Comparison of ENCODE assay signal across 11 mouse cellular contexts in the genomic region with DNA sequence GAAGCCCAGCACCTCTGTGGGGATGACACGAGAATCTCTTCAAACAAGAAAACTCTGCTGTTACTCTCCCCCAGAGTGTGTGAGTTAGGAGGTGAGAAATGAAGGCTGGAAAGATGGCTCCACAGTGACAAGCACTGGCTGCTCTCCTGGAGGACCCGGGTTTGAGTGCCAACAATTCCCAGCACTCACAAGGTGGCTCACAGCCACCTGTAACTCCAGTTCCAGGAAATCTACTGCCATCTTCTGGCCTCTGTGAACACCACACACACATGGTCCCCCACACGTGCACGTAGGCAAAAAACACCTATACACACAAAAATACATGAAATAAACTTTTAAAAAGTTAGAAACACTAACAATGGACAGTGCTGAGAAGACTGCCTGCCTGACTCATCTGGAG. TPM values are rescaled to one million over a fixed set of nuclear protein-coding genes. Genes with fewer than 3 reads are reported as not detected.
DNase-seq lines count a peak whose midpoint lies in the region; ATAC-seq lines count a peak whose summit lies in the region.
"Had no signal": no experiment of that assay in that cellular context is flagged by ENCODE, and none has a peak within 500 bp of the region (broad histone marks: within the 10 kb centered on the region; RNA-seq: fewer than 3 reads in every experiment).

No protein-coding gene starts in this region.

- H3K27me3 ChIP-seq in kidney, embryonic 15.5 days, result no peaks in the 10 kb centered on the region
- no peaks in the 10 kb centered on the region for H3K27me3 ChIP-seq in liver, embryonic 13.5 days
- no peaks in the 10 kb centered on the region for H3K27me3 ChIP-seq in intestine, embryonic 15.5 days (replicated peaks)

- H3K4me3 ChIP-seq in kidney, embryonic 15.5 days (replicated peaks), result no peak overlapping the region
- H3K4me3 ChIP-seq in liver, embryonic 13.5 days (replicated peaks), result no peak overlapping the region
- H3K4me3 ChIP-seq in intestine, embryonic 15.5 days (replicated peaks), result no peak overlapping the region
- H3K4me3 ChIP-seq: hindbrain, embryonic 12.5 days had no signal

- H3K9ac ChIP-seq in kidney, embryonic 15.5 days, result no peak overlapping the region
- H3K9ac ChIP-seq in liver, embryonic 13.5 days, result no peak overlapping the region; the same call in 1 of the 2 replicates
- H3K9ac ChIP-seq in intestine, embryonic 15.5 days, result no peak overlapping the region
- H3K9ac ChIP-seq: hindbrain, embryonic 12.5 days had no signal

- no peak overlapping the region for H3K4me2 ChIP-seq in kidney, embryonic 15.5 days
- H3K4me2 ChIP-seq in liver, embryonic 13.5 days, result peak overlapping the region; percentile 26; the same call in 1 of the 2 replicates
- H3K4me2 ChIP-seq in intestine, embryonic 15.5 days (replicated peaks), result no peak overlapping the region
- H3K4me2 ChIP-seq: hindbrain, embryonic 12.5 days had no signal

- H3K9me3 ChIP-seq in kidney, embryonic 15.5 days (replicated peaks), result no peaks in the 10 kb centered on the region
- no peaks in the 10 kb centered on the region for H3K9me3 ChIP-seq in liver, embryonic 13.5 days (replicated peaks)
- no peaks in the 10 kb centered on the region for H3K9me3 ChIP-seq in intestine, embryonic 15.5 days
- H3K9me3 ChIP-seq: hindbrain, embryonic 12.5 days had no signal

- H3K27ac ChIP-seq in kidney, embryonic 15.5 days, result peak overlapping the region; percentile 86
- peak overlapping the region; percentile 94 for H3K27ac ChIP-seq in liver, embryonic 13.5 days
- H3K27ac ChIP-seq in intestine, embryonic 15.5 days, result no peak overlapping the region
- H3K27ac ChIP-seq: hindbrain, embryonic 12.5 days had no signal

- peaks cover 19% of the 10 kb centered on the region for H3K4me1 ChIP-seq in kidney, embryonic 15.5 days
- H3K4me1 ChIP-seq in liver, embryonic 13.5 days (replicated peaks), result peaks cover 25% of the 10 kb centered on the region
- no peaks in the 10 kb centered on the region for H3K4me1 ChIP-seq in intestine, embryonic 15.5 days (replicated peaks)

- peak; percentile 35 for DNase-seq in CD4-positive, CD25-positive, alpha-beta regulatory T cell, adult 2 months (ENCODE audit: low read depth, low spot score)
- no peak for DNase-seq in kidney, postnatal 10 days
- DNase-seq in R1 (ENCODE audit: low read depth, low spot score), result peak; percentile 60
- DNase-seq in liver, embryonic 13.5 days, result no peak
- DNase-seq in testis, postnatal 10 days (ENCODE audit: low spot score), result no peak
- DNase-seq: cerebellum, adult 11 months had no signal

- ATAC-seq in CD4-positive, CD25-positive, alpha-beta regulatory T cell, adult 4 months, result no peak
- ATAC-seq in kidney, embryonic 15.5 days (replicated peaks; ENCODE audit: low FRiP score), result no peak
- no peak for ATAC-seq in liver, embryonic 13.5 days (ENCODE audit: low read depth)
- ATAC-seq in intestine, embryonic 15.5 days, result no peak
- ATAC-seq: activated CD4-positive, CD25-positive, alpha-beta regulatory T cell, adult 4 months had no signal

- H3K36me3 ChIP-seq in kidney, embryonic 15.5 days, result no peaks in the 10 kb centered on the region
- H3K36me3 ChIP-seq in liver, embryonic 13.5 days, result no peaks in the 10 kb centered on the region
- no peaks in the 10 kb centered on the region for H3K36me3 ChIP-seq in intestine, embryonic 15.5 days
- H3K36me3 ChIP-seq: hindbrain, embryonic 12.5 days had no signal

- 81% methylated on average over 4 of the region's 4 CpGs for WGBS in kidney, embryonic 15.5 days
- WGBS in liver, embryonic 13.5 days (ENCODE audit: insufficient replicate concordance), result 62% methylated on average over 4 of the region's 4 CpGs
- 82% methylated on average over 4 of the region's 4 CpGs for WGBS in intestine, embryonic 15.5 days

RNA-seq across cellular contexts. Expression of a gene that starts 34.9 kb away (rescaled TPM):
- 100 to 1,000 TPM in 1 of 2 experiments, 10 to 100 TPM in 1; 31.8 to 115 TPM for polyA plus RNA-seq in CD4-positive, CD25-positive, alpha-beta regulatory T cell, adult 4 months (2017; shearing (Covaris generic))
- polyA plus RNA-seq in kidney, embryonic 15.5 days (2015; fragmentation: Nextera tagmentation; extraction: Ambion mirVana), result 13.7 and 14.7 TPM in 2 replicates
- 20.1 and 20.2 TPM in 2 replicates for polyA plus RNA-seq in liver, embryonic 13.5 days (2015; fragmentation: Nextera tagmentation; extraction: Ambion mirVana)
- 9.7 and 9.8 TPM in 2 replicates for polyA plus RNA-seq in intestine, embryonic 15.5 days (2015; fragmentation: Nextera tagmentation; extraction: Ambion mirVana)

RNA-seq across cellular contexts. Expression of a gene that starts 35.6 kb away (rescaled TPM):
- polyA plus RNA-seq in CD4-positive, CD25-positive, alpha-beta regulatory T cell, adult 4 months (2017; shearing (Covaris generic)), result 1 to 10 TPM in 1 of 2 experiments, not detected in 1; 1.8 TPM
- polyA plus RNA-seq in kidney, embryonic 15.5 days (2015; fragmentation: Nextera tagmentation; extraction: Ambion mirVana), result 18.0 and 21.6 TPM in 2 replicates
- polyA plus RNA-seq in liver, embryonic 13.5 days (2015; fragmentation: Nextera tagmentation; extraction: Ambion mirVana), result 2.1 and 2.2 TPM in 2 replicates
- polyA plus RNA-seq in intestine, embryonic 15.5 days (2015; fragmentation: Nextera tagmentation; extraction: Ambion mirVana), result 12.7 and 14.2 TPM in 2 replicates

RNA-seq across cellular contexts. Expression of a gene that starts 51.6 kb away (rescaled TPM):
- polyA plus RNA-seq in CD4-positive, CD25-positive, alpha-beta regulatory T cell, adult 4 months (2017; shearing (Covaris generic)), result 1 to 10 TPM in 1 of 2 experiments, under 1 TPM in 1; 0.94 to 1.4 TPM
- 0.24 and 0.43 TPM in 2 replicates for polyA plus RNA-seq in kidney, embryonic 15.5 days (2015; fragmentation: Nextera tagmentation; extraction: Ambion mirVana)
- 10.3 and 15.7 TPM in 2 replicates for polyA plus RNA-seq in liver, embryonic 13.5 days (2015; fragmentation: Nextera tagmentation; extraction: Ambion mirVana)
- 0.26 and 0.78 TPM in 2 replicates for polyA plus RNA-seq in intestine, embryonic 15.5 days (2015; fragmentation: Nextera tagmentation; extraction: Ambion mirVana)

RNA-seq across cellular contexts. Expression of a gene that starts 56.0 kb away (rescaled TPM):
- 100 to 1,000 TPM; 424 to 552 TPM for polyA plus RNA-seq in CD4-positive, CD25-positive, alpha-beta regulatory T cell, adult 4 months (2017; shearing (Covaris generic))
- polyA plus RNA-seq in kidney, embryonic 15.5 days (2015; fragmentation: Nextera tagmentation; extraction: Ambion mirVana), result 196 and 221 TPM in 2 replicates
- 186 and 197 TPM in 2 replicates for polyA plus RNA-seq in liver, embryonic 13.5 days (2015; fragmentation: Nextera tagmentation; extraction: Ambion mirVana)
- 212 and 228 TPM in 2 replicates for polyA plus RNA-seq in intestine, embryonic 15.5 days (2015; fragmentation: Nextera tagmentation; extraction: Ambion mirVana)

RNA-seq across cellular contexts. Expression of a gene that starts 56.7 kb away (rescaled TPM):
- polyA plus RNA-seq in CD4-positive, CD25-positive, alpha-beta regulatory T cell, adult 4 months (2017; shearing (Covaris generic)), result 10 to 100 TPM; 27.3 to 37.9 TPM
- 83.9 and 87.5 TPM in 2 replicates for polyA plus RNA-seq in kidney, embryonic 15.5 days (2015; fragmentation: Nextera tagmentation; extraction: Ambion mirVana)
- polyA plus RNA-seq in liver, embryonic 13.5 days (2015; fragmentation: Nextera tagmentation; extraction: Ambion mirVana), result 131 and 132 TPM in 2 replicates
- polyA plus RNA-seq in intestine, embryonic 15.5 days (2015; fragmentation: Nextera tagmentation; extraction: Ambion mirVana), result 72.2 and 86.5 TPM in 2 replicates

Comparison
In these comparisons a context has a peak if more than half of its experiments do, and no peak if none do; other contexts are left out.
1. DNase-seq: peak in CD4-positive, CD25-positive, alpha-beta regulatory T cell, adult 2 months (single experiment) and R1 (single experiment); none in kidney, postnatal 10 days (single experiment), liver, embryonic 13.5 days (single experiment) and testis, postnatal 10 days (single experiment).